Mouse (Mus musculus) CD4-positive helper T cell, adult 2 months (primary cell): Measurements from ENCODE around the gene Ppp2r5e.

Experiments
- DNase-seq: peaks from one replicate; pipeline ENCODE4 v3.0.0-alpha.2; 2012; ENCODE audit warnings: low read depth, missing footprints, low spot score

Gene Ppp2r5e

DNA sequence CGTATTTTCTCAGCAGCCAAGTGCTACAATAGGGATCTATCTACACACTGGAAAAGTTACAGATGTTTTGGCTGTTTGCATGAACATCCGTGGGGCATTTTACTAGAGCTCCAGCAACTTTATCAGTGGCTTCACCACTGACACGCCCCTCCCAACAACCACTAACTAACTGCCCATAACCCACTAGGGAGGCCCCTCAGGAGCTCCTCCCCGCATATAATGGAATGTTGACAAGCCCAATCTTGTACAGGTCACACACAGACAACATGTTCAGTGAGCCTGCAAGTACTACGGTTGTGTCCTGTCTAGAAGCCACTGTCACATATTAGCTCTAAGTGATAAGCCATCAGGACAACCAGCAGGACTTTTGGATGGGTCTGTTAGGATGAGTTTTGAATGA is 18.8 kb downstream of the Ppp2r5e start:
- no peak for DNase-seq

DNA sequence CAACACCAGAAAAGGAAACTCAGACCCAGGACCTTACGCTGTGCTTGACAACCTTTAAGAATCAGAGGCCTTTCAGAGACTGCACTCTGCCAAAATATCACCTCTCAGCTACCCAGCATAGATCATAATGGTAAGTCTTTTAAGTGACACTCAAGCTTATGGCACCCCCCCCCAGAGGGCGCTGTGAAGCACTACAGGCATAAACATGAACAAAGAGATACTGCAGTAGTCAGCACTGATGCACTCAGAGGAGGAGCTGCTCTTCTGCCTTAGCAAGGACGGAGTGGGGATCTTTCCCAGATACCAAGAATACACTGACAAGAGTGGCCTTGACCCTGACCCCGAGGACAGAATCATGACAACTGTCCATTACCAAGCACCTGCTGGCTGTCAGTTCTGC is 23.8 kb downstream of the Ppp2r5e start:
- DNase-seq: peak; percentile 58

DNA sequence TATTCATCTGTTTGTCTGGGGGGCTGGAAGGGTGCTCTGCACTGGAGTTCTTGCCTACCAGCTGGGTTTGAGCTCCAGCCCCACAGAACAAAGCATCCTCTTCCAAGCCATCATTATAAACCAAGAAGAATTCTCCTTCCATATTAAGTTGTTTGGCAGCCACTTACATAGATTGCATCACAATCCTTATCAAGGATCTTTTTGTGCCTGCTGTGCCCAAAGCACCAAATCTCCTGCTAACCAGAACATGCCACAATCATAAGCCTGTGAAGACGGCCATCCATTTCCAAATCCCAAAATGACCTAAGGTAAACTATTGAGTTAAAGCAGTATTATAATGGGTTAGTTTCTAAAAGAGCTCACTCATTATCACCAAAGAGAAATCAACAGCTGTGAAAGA is 25.9 kb downstream of the Ppp2r5e start:
- DNase-seq: no peak

DNA sequence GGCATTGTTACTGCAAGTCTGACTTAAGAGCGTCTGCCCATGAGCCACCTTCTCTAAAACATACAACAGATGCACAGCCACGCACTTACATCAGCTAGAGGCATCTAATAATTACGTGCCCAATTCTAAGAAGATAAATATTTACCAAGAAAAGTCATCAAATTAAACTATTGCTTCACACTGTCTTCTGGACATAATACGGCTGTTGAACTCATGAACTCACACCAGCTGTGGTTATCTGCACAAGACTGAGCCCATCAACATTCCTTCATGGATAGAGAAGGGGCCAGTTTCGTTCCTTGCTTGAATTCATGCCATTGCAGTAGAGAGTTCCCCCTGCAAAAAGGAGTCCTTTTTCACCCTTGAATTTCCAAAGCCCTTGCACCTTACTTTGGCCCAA is 28.3 kb downstream of the Ppp2r5e start:
- no peak for DNase-seq

DNA sequence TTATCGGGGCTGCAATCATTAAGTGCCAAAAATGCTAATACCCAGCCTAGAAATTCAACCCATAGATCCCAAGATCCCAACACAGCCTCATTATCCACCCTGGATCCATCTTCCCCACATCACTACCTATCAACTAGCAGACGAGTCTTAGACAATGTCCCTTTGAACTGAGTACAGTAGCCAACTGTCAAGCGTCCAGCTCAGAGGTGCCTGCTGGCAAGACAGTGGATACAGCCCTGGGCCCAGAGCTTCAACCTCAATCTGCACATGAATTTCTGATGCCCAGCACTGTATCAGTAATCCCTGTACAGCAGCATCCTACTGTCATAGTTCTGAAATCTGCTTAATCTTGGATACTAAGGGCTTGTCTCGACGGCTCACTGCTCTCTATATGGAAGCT is 30.3 kb downstream of the Ppp2r5e start:
- no peak for DNase-seq

DNA sequence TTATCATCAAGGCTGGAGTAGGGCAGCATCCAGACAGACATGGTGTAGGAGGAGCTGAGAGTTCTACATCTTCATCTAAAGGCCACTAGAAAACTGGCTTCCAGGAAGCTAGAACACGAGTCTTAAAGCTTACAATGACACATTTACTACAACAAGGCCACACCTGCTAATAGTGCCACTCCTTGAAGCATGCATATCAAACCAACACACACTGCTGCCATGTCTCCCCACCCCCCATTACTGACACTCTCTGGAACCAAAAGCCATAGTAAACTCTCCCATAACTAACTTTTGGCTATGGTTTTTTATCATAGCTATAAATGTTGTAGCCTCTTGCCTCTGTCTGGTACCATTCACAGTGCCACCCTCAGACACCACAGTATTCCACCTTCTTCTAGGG is 31.5 kb downstream of the Ppp2r5e start:
- DNase-seq: no peak

DNA sequence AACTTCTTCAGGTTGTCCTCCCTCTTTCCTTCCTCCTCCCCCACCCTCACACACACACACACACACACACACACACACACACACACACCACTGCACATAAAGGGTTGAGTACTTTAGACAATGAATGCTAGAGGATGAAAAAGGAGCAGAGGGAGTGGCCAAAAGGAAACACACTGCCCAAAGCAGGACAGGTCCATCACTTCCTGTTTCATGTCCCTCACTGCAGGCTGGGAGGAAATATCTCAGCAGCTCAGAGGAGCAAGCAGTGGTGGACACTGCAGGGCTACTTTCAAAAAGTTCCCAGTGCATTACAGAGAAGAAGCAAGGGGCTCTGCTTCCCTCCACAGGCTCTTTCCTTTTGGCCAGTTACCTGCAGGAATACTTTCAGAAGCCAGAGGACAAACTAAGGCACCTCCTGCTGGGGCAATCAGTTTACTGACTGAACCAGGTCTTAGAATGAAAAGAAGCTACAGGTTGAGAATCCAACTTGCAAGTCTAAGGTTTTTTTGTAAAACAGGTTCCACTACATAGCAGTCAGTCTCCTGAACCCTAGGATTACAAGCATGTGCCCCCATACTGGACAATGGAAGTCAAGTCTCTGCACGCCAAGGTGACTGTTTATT is 32.9 kb downstream of the Ppp2r5e start:
- DNase-seq: no peak

DNA sequence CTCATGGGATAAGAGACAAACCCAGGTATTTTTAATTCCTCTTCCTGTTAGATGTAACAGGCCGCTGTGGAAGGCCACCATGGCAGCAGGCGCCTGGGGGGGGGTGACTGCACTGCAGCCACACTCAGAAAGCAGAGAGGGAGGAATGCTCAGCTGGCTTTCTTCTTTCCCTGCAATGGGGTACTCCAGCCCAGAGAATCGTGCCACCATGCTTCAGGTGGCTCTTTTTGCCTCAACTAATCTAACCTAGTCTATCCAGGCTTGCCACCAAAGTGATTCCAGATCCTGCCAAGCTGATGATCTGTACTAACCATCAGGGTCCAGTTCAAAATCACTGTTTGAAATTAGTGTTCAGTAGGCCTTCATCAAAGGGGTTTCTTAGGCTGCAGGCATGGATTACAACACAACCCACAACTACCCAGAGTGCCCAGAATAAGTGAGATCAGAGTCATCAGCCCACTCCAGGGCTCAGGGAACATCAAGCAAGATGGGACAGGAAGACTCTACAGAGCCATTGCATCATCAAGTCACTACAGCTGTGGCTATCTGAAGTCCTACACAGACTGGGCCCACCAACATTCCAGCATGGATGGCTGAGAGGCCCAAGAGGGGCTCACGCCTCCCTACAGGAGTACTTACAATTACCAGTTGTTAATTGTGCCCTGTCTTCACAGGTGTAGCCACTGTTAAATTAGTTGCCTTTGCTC is 35.2 kb downstream of the Ppp2r5e start:
- DNase-seq: no peak

DNA sequence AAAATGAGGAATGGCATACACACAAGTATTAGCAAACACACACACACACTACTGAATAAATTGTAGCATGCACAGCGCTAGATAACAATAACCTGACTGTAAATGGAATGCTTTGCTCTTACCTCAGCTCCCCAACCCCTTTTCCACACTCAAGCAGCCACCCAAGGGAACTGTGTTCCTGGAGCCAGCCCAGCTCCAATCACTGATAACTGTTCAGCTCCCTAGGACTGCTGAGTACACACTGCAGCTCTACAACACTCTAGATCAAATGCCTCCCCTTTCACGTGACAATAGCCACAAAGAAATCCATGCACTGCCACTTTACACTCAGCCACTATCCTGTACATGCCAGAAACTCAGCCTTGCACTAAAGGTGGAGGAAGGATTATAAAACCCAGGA is 36.8 kb downstream of the Ppp2r5e start:
- no peak for DNase-seq

DNA sequence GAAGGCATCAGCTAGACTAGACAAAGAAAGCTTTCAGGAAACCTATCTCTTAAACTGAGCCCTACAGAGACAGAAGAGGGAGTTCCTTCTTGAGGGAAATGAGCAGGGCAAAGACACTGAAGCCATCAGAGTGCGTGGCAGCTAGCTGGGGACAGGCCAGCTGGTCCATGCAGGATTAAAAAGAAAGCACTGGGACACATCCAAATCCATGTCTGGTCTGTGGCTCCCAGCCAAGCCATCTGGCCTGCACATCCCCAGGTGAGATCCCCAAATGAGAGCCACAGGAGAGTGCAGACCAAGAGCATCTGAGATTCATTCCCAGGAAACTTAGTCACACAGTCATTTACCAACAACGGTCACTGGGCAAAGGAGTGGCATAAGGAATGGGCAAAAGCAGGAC is 38.2 kb downstream of the Ppp2r5e start:
- no peak for DNase-seq

DNA sequence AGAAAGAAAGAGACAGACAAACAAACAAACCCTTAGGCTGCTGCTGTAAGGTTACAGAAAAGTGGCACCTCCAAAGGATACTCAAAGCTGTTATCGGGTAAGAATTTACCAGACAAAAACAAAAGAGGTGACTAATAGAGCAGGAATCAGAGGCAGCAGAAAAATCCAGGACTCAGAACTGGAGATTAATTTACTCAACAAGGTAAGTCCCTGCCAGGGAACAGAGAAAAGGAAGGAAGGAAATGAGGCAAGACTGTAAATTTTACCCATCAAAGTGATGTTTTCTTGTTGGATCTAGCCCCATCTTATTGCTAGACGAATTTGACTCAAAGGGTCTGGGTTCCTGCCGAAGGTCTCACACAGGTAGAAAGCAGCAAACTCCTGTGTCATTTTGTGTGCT is 41.0 kb downstream of the Ppp2r5e start:
- DNase-seq: no peak

DNA sequence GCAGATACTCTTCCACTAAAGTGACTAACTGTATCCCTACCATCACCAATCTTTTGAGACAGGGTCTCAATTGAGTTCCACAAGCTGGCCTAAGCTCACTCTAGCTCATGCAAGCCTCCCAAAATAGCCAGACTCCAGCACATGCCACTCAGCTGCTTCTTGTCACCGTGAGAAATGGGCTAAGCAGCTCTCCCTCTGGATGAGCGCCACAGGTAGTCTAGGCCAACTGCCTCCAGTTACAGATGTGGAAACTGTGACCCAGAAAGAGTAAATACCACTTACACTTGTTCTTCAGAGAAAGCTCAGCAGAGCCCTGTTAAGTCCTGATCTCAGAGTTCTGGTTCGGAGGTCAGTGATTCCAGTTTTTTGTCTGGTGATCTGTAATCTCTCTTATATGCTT is 43.7 kb downstream of the Ppp2r5e start:
- no peak for DNase-seq

DNA sequence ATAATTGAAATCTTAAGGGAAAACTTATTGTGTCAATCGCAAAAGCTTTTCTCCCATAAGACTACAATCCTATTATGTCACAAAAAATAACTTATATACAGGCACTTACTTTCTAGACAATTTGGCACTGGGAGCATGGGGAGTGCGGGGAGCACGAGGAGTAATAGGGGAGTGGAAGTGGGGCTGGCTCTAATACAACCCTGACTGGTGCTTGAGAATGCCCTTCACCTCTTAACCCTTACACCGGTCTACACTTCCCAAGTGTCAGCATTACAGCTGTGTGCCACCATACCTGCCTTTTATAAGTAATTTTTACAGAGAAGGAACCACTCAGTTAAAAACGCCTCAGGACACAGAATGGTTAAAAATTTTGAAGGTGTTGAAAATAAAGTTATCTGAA is 44.4 kb downstream of the Ppp2r5e start:
- DNase-seq: no peak

DNA sequence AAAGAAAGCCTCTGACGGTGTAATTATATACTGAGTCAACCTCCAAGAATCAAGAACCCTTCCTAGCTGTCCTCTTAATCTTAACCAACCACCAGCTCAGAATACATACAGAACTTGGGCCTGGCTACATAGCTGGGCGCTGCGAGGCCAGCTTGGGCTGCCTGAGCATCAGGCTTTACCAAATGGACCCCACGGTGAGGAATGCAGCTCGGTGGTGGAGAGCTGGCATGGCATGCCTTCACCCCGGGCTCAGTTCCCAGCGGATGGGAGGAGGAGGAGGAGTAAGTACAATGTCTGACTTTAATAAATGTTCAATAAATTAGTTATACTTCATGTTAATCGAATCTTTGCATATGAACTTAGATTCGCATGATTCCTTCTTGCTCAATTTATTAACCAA is 47.0 kb downstream of the Ppp2r5e start:
- no peak for DNase-seq

DNA sequence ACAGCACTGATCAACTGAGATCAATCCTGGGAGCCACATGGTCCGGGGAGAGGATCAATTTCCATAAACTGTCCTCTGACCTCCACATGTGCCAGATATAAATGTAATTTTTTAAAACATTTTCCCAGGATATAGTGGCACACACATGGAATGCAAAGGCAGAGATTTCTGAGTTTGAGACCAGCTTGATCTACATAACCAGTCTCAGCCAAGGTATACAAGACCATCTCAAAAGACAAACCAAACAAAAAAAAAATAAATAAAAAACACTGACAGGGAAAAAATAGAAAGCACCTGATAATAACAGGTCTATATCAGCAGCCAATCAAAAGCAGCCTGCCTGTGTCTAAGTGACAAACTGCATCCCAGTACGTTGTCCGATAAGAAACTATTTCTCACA is 48.9 kb downstream of the Ppp2r5e start:
- DNase-seq: no peak

DNA sequence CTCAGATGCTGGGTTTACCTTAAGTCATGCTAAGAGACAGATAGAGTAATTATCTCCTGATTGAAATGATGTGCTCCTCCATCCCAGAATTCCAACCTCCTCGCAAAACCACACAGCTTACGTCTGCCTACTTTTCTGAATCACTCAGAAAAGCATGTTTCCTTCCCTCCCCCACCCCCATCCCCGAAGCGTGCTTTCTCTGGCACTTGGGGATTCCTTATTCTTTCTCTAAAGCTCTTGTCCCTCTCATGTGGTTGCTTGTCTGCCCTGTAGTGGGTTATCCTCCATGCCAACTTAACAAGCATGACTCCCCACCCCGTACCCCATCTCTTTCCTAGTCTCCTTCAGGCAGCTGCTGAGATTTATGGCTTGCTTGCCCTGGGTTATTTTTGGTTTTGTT is 49.8 kb downstream of the Ppp2r5e start:
- no peak for DNase-seq

DNA sequence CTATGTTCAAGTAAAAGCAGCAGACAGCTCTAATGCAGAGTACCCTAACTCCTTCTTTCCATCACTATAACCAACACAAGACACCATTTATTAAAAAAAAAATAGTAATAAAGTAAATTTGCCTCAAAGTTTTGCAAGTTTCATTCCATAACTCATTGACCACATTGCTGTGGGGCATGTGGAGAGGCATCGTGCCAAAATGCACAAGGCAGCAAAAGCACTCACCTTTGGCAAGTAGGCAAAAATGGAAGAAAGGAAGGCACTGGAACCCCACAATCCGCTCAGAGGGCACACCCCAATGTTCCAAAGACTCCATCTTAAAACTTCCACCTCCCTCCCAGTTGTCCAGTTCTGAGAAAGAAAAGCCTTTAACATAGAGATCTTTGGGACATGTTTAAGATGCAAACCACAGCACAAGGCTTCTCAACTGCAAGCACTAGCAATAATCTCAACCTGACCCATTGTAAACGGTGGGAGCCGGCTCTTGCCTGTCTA is 50.6 kb downstream of the Ppp2r5e start:
- no peak for DNase-seq

DNA sequence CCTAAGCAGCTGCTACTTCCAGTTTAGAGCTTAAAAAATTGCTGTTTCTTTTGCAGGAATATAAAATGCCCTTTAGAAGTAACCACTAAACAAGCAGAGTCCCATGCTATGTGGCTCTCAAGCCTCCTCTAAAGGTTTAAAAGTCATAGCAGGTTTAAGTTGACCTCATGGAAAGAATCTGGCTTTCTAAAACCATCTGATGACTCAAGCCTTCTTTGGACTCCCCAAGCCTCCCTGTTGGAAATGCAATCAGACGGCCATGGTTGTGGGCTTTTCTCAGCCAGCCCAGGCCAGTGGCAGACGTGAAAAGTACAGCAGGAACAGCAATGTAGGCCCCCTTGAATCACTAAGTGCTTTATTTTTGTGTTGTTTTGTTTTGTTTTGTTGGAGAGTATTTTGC is 51.4 kb downstream of the Ppp2r5e start:
- DNase-seq: no peak

DNA sequence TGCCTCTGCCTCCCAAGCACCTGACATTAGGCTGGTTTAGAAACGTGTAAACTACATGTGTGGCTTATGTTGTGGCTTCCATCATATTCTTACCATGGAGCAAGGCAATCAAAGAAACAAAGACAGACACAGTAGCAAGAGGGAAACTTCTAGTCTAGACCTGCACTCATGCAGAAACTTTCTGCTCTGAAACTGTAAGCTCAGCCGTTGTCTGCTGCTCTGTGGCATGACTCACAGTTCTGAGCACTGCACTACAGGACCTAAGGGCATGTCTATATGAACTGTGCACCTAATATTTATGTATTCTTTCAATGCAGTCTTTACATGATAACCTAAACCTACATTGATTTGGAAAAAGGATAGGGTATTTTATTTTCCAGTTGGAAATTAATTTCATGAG is 51.8 kb downstream of the Ppp2r5e start:
- DNase-seq: no peak

DNA sequence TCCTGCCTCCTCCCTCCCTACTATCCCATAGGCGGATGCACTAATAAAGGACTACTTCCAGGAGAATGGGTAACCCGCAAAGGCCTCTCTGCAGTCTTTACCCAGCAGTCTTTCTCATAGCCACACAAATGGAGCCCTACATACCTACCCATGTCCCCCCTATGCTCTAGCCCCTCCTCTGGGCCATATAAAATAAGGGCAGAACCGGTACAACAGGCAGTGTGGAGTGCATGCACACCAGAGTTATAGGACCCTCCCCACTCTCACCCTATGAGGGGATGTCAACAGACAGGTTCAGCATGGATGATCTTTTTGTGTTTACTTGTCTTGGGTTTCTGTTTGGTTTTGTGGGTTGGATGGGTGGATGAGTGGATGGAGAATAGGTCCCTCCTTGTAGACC is 52.7 kb downstream of the Ppp2r5e start:
- DNase-seq: no peak

DNA sequence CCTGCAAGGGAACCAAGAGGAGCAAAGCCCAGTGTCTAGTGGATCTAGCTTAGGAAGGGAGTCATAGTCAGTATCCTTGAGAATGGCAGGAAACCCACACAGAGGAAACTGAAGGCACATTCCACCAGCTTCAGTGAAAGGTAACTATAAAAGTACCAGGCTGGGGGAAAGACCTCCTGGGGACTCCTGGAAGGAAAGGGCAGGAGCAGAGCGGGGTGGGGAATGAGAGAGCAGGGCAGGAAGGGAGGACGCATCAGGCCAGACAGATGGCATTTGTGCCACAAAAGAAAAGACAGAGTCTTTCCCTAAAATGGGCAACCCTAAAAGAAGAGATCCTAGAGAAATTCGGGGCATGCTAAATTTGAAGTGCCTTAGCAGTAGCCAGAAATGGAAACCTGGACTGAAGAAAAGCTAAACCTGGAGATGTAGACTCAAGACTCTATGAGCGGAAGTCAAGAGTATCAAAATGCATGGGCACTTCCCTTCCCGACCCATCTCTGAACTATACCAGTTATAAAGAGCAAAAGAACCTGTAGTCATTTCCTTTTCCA is 55.3 kb downstream of the Ppp2r5e start:
- no peak for DNase-seq

DNA sequence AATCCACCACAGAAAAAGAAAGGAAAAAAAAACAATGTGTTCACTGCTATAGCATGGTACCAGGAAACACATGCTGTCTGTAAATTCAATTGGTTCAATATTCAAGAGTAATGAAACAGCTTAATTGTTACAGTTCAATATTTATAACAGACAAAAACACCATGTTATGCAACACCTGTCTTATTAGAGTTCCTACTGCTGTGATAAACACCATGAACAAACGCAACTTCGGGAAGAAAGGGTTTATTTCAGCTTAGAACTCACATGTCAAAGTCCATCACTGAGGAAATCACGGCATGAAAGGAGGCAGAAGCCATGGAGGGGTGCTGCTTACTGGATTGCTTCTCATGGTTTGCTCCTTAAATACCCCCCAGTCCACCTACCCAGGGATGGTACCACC is 56.8 kb downstream of the Ppp2r5e start:
- no peak for DNase-seq

DNA sequence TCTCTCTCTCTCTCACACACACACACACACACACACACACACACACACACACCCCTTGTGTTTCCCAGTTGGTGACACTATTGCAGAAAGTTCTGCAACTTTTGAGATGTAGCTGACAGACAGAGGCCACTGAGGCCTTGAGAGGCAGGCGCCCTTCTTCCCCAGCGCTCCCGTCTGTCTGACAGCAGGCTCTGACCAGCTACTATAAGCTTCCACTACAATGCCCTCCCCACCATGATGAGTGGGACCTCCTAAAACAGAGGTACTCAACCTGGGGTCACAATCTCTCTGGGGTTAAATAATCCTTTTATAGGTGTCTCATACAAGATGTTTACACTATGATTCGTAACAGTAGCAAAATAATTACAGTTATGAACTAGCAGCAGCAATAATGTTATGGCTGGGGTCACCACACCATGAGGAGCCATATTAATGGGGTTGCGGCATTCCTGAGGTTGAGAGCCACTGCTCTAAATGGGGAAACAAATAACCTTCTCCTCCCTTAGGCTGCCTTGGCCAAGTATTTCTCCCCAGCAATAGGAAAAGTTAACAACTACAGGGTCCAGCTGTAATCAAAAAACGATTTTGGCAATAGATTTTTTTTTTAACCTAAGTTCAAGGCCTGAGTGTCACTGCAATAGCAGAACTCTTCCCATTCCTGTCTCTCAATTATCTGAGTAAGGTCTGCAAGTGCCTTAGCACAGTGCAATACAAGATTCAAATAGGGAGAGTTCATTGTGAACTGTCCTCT is 58.2 kb downstream of the Ppp2r5e start:
- no peak for DNase-seq
